Mouse (Mus musculus) adrenal gland, adult 18-20 months (tissue): ENCODE results near the gene Morf4l1. TPM values are rescaled to one million over a fixed set of nuclear protein-coding genes. Genes with fewer than 3 reads are reported as not detected.
"Not testable (repeated sequence)": the region's sequence is repeated elsewhere in the genome, so short reads cannot be mapped to it uniquely, and the experiment has no call there.

ENCODE experiments used
- DNase-seq, 2 experiments: peaks; one replicate each; pipeline ENCODE4 v3.0.0; 2021 to 2022; ENCODE audit warnings: low spot score in 2 of 2
- total RNA-seq, 2 experiments: library from RNA; stranded (reverse); gene quantifications; 1 replicate in 1 of 2; 2 replicates in 1 of 2; pipeline ENCODE4 v1.2.3; 2021

Morf4l1 gene
- total RNA-seq, 2 experiments from 2014 or later: 300 to 342 TPM

DNA sequence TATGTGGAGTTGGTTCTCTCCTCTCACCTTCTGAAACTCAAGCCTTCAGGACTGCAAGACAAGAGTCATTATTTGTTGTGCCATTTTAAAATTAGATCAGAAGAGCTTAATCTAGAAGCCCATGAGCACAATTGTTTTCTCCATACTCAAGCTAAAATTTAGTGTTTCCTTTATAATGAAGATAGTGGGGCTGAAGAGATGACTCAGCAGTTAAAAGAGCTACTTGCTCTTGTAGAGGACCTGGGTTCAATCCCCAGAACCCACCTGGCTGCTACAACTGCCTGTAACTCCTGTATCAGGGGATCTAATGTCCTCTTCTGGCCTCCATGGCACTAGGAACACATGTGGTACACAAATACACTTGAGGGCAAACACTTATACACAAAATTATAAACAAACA lies 2.7 kb upstream of the Morf4l1 start:
- DNase-seq: no peak

DNA sequence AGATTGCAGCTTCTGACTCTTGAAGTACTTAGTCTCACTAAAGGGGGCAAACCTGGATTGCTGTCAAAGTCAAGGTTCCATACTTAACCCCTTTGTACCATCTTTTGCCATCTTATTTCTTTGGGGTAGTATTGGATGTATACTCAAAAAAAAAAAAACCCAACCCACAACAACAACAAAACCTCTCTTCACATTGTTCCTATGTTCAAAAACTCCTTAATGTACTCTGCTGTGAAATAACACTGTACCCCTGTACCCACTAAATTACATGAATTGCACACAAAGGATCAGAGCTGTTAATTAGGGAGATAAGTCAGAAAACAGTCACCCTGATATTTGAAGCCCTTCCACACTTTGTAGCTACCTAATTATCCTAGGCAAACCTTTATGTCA lies 730 bp upstream of the Morf4l1 start:
- no peak for DNase-seq

DNA sequence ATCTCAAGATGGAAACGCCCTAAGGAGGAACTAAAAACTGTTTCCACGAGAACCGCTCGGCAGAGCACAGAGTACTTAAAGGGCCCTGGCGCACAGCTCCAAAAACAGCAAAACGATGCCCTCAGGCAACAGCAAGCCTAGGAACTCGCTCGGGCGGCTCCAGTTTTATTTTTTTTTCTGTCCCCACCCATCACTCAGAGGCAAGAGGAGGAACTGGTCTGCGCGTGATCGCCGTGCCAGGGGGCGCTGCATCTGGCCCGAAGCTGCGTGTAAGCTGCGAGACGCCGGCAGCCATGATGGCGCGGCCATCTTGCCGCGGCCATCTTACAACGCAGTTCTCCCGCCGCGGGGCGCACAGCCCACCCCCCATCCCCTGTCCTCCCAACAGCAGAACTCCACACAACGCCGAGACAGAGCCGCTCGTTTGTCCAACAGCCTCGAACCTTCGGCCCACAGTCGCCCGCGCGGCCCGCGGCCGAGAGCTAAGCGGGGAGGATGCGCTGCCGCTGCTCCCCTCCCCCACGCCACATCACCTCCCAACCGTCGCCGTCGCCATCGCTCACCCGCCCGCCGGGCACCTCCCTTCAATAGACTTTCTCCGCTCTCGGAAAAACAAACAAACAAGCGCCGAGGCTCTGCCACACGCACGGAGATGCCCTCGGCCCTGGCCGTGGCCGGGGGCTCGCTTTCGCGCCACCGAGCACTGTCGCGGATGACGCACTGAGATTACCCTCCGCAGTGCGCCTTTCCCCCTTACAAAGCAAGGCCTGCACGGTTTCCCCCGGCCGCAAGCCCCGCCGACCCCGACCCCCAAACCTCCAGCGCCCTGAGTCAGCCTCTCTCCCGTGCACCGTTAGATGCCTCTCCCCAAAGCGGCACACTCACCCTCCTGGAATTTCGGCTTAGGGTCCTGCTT lies 665 bp downstream of the Morf4l1 start:
- peak; percentile 82 to 85 for DNase-seq

DNA sequence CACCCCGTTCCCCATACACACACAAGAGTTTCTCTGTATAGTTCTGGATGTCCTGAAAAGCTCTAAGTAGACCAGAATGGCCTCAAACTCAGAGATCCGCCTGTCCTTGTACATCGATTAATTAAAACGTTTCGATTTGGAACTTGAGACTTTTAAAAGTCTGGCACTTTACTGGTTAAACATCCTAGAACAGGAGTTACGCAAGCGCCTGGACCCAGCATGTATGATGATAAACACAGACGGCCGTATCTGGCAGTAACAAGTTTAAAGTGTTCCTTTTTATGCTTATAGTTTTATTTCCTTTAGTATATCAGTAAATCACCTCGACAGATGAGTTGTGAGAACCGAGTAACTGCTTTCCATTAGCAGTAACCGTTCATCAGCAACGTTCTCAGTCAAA lies 1.4 kb downstream of the Morf4l1 start:
- DNase-seq: no peak

DNA sequence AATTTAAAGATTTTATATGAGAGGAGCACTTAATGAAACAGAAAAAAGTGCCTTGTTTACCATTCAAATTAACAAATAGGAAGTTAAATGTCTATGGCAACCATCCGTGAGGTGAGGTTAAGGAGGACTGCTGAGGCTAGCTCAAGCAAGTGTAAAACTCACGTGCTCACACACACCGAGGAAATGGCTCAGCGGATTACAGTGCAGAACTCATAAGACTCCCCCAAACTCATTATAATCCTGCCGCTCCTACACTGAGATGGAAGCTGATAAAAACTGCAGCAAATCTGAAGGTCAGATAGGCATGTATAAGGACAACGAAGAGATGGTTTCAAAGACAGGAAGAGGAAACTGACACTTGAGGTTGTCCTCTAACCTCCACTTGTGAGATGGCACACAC lies 5.2 kb downstream of the Morf4l1 start:
- no peak for DNase-seq

DNA sequence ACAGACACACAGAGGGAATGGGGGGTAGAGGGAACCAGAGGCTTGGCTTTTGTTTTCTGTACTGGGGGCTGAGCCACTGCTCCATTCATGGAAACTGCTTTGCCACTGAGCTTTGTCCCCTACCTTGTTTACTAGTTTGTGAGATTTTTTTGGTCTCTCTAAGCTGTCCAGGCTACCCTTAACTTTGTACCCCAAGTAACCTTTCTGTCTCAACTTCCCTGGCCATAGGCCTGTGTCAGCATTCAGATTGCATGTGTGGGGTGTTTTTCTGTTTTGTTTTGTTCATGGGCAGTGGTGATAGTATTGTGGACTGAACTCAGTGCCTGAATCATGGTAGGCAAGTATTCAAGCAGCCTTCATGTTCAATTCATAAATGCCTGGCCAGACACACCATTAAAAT lies 6.3 kb downstream of the Morf4l1 start:
- no peak for DNase-seq

DNA sequence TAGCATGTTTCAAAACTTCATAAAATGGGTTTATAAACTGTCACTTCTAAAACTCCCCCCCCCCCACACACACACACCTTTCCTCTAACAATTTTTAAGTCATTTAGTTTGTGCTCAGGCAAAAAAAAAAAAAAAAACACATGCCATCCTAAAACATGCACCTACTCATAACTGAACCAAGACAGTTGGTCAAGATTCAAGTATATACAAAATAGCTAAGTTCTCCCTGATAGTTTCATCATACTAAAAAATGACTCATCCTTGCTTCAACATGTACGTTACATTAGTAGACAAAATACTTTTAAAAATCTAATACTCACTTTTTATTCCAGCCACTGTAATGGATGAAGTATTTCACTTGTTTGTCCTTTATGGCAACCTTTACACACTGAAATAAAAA lies 7.7 kb downstream of the Morf4l1 start:
- no peak for DNase-seq

DNA sequence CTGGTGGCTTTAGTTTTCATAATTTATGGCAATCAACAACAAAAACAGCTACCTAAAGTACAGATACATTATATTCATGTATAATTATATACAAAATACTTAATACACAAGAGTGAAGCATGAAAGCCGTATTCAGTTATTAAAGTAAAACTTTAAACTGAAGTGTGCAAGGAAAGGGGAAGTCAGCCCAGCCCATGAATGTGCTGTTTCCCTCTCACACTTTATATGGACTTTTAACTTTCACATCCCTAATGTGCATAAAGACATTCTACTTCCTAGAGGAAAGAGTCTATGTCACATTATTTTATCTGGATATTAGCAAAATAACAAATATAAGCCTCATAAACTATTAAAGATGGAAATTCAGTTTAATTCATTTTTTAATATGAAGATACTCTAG lies 9.1 kb downstream of the Morf4l1 start:
- DNase-seq: no peak

DNA sequence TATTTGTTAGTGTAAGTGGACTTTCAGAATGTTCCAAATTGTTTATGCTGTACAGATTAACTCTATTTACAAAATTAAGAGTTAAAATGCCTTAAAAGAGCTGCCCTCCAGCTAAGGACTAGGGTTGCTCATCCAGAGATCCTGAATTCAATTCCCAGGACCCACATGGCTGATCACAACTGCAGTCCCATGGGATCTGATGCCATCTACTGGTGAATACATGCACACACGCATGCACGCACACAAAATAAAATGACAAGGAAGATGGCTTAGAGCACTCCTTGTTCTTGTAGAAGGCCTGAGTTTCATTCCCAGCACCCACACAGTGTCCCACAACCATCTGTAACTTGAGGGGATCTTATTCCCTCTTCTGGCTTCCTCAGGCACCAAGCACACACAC lies 13.8 kb downstream of the Morf4l1 start:
- no peak for DNase-seq

DNA sequence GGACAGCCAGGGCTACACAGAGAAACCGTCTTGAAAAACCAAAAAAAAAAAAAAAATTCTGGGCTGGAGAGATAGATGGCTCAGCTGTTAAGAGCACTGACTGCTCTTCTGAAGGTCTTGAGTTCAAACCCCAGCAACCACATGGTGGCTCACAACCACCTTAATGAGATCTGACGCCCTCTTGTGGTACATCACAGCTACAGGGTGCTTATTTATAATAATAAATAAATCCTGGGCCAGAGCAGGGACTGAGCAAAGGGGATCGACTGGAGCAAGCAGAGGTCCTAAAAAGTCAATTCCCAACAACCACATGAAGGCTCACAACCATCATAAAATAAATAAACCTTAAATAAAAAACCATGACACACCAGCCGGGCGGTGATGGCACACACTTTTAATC lies 15.6 kb downstream of the Morf4l1 start:
- DNase-seq: no peak

DNA sequence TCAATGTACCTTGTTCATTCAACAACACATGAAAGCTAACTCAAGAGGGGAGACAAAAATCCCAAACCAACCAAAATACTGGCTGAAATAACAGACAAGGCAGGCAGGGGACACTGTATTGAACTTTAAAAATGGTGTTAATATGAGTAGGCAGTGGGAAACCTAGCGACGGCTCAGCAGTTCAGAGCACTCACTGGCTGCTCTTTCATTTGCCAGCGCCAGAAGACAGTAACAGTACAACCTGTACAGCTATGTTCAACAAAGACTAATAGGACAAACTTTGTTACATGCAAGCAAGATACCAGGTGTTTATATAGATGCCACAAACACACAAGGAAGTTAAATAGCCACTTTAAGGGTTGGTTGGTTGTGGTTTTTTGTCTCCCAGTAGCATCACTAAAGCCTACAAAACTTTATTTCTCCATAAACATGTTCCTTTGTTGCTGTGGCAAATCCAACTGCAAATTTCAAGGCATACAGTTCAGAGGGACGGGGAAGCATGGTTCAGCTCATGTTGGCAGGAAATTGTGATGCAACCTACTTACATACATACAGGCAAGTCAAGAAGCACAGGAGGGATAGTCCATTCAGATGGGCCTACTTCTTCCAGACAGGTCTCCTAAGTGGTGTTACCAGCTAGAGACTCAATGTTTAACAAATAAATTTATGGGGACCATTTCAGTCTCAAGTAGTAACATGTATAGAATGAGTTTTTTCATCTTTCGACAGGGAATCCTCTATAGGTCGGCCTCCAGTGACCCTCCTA lies 25.1 kb downstream of the Morf4l1 start:
- DNase-seq: peak in 1 of 2 experiments; percentile 5

DNA sequence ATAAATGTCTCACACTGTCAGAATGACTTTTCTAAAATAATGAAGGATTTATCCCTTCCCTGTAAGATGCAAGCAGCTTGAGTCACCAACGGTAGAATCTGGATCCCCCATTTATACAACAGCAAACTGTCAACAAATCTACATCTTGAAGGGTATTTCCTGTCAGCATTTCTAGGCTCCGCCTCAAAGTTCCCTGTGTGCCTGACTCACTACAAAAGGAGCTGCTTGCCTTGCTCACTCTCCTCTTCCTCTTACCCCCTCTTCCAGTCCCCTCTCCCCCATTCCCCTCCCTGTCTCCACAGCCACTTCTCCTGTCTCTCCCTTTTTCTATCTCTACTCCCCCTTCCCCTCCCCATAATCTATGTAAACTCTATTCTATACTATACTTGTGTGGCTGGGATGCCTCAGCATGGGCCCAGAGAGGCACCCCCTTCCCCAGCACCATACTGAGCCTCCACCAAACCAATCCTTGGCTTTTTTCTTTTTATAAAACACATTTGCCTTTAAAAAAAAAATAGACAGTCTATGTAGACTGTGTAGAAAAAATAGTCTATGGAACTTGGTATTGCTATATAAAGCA lies 26.6 kb downstream of the Morf4l1 start:
- peak in 1 of 2 experiments; percentile 10 for DNase-seq

DNA sequence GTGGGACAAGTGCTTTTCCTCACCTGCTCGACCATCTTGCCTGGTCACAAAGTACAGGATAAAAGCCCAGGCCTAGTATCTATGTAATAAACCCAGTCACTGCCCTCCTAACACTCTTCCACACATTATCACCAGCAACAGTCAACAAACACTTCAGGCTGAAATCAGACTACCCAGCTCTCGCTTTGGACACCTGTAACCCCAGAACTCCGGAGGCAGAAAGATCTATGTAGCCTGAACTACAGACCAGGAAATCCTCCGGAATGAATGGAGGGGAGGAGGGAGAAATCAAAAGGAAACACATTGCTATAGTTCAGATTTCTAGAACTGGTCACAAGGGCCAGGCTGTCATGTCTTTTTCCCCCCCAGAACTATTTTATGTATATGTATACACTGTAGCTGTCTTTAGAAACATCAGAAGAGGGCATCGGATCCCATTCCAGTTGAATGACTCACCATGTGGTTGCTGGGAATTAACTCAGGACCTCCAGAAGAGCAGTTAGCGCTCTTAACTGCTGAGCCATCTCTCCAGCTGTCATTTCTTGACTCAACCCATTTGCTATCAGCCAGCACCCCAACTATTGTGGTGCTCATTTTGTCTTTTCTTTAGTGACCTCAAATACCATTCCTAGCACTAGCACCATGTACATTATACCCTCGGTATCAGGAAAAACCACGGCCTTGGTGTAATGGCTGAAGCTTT lies 29.7 kb downstream of the Morf4l1 start:
- DNase-seq: peak in 1 of 2 experiments; percentile 14

DNA sequence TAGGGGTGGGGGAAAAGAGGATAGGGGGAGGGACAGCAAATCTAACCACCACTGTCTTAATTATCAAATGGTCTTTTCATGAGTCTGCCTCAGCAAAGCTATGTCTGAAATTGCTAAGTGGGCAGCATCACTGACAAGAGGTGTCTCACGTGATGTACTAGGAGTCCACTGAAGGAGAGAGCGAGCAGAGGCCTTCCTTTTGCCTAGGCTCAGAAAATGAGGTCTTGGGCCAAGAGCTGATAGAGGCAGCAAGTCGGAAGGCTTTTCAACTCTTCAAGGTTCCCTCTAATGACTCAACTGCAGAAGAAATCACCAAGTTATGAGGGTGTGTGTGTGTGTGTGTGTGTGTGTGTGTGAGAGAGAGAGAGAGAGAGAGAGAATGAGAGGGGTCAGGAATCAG lies 30.4 kb downstream of the Morf4l1 start:
- peak in 1 of 2 experiments; percentile 0 for DNase-seq

DNA sequence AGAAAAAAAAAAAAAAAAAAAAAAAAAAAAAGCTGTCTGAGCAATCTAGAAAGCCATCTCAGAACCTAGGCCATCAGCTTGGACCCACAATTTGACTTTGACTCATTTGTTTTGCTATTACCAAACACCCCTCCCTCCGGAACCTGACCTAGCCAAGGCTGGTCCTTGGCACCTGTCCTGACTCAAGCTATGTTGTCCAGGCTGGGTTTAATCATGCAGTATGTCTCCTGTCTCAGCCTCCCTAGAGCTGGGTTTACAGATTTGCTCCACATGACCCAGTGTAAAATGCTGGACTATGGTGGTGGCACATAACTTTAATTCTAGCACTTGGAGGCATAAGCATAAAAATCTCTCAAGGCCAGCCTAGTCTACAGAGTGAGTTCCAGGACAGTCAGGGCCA lies 31.6 kb downstream of the Morf4l1 start:
- no peak for DNase-seq

DNA sequence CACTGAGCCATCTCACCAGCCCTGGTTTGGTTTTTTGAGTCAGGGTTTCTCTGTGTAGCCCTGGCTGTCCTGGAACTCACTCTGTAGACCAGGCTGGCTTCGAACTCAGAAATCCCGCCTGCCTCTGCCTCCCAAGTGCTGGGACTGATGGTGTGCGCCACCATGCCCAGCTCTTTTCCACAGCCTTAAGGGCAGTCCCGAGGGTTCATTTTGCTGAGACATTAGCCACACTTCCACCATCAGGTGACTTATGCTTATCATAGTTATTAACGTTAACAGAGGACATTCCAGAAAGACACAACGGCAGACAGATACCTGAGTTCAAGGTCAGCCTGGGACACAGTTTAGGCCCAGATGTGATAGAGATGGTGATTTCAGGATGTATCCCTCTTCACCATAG lies 32.6 kb downstream of the Morf4l1 start:
- DNase-seq: not testable (repeated sequence)

DNA sequence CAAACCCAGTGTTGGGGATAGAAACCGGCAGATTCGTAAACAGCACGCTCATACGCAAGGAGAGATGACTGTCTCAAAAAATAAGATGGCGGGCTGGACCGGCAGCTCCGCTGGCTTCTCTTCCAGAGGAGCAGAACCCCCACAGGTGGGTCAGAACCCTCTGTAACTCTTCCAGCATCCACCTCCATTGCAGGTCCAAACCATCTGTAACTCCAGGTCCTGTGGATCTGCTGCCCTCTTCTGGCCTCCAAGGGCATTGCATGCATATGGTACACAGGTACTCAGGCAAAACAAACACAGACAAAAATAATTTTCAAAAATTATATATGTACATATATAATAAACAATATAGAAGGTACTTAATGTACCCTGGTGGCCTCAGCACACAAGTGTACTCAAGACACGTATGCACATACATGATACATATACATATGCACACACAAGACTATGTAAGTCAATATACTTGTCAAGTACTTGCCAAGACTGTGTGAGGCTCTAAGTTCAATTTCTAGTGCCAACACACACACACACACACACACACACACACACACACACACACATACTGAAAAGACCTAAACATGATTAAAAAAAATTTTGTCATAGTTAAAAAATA lies 37.6 kb downstream of the Morf4l1 start:
- DNase-seq: peak; percentile 76 to 77

DNA sequence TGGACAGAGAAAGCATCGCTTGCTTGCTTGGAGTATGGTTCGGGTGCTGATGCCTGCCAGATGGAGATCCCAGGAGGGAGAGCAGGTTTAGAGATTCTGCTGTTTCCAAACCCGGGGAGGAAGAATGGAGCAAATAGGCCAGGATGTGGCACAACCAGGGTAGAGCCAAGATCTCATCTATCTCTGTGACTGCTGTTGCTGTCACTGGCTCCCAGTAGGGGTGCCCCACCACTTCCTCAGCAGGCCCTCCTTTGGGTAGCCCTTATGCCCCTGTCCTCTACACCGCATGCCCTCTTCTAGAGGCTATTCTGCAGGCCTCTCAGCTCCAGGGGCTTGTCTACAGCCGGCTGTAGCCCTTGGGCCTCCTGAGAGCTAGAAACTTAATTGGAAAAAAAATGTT lies 38.4 kb downstream of the Morf4l1 start:
- DNase-seq: no peak

DNA sequence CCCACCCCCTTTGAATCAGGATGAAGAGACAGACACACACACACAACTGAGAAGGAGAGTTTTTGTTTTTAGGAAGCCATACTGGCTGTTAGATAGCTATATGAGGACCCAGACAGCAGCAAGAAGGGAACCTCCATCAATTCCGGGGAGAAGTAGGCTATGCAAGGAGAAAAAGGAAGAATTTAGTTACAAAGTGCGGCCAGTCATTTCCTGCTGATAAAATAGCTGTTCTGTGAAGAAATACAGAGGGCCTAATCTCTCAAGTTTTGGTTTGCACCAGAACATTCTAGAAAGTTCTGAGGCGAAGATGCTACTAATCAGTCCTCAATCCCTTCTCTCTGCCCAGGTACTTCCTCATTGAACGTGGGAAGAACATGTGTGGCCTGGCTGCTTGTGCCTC lies 39.2 kb downstream of the Morf4l1 start:
- no peak for DNase-seq

DNA sequence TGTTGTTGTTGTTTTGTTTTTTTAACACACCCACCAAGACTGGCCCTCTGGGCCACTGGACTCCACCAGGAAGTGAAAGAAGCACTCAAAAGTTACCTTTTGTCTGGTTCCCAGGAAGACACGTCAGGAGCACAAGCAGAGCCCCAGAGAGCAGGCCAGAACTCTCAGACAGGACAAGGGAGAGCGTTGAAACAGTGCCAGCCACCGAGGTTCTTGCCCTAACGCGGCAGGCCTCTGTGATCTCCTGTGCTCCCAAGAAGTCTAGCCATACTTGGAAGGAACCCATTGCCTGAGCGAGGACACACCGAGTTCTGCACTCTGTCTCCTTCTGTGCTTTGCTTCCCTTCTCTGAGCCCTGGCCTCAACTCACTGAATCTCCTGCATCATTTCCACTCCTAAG lies 44.4 kb downstream of the Morf4l1 start:
- no peak for DNase-seq

DNA sequence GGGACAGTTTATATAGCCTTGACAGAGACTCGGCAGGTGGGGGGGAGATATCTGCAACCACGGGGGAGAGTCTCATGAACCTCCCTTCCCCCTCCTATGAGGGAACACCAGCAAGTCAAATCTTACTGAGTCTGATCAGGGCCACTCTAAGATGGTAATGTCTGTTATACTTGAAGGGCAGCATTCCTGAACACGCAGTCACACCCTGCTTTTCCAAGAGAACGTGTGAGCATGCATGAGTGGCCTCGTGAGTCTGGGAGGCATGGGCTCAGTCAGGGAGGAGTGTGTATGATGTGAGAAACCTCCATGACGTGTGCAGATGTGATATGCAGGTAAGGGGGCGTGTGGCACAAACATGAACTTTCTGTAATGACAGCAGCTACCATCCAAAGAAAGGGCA lies 45.1 kb downstream of the Morf4l1 start:
- no peak for DNase-seq
